Mouse (Mus musculus) spleen, embryonic (tissue): ENCODE data around the gene Schip1.

ENCODE experiments used
- CTCF ChIA-PET: fragments of 350-600 bp; sonication (Branson Sonifier 250); formaldehyde crosslinking; loops from one replicate; lab custom pipeline; 2022; lab: Charles Lee

Gene Schip1

GRCm38 (mm10) chr3:68470061-68470460 is 405.5 kb downstream of the Schip1 start:
- CTCF ChIA-PET = no interaction called here

DNA sequence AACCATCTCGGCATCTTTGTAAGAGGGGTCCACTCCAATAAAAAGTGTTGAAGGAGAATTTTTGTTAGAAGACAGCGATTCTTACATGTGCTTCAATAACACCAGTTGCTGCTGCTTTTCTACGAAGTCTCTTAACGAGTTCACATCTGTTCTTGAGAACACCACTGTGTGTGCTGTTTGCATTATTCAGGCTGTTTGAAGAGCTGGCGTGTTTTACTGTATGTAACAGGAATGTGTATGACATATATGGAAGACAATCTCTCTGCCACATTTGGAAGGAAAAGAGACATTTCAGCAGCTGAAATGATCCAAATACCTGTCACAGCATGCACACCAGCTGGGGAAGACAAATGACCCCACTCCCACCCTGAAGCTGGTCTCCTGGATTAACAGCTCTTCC is 406.0 kb downstream of the Schip1 start:
- CTCF ChIA-PET = no interaction called here

- CTCF ChIA-PET = no interaction called here
Observed at GRCm38 (mm10) chr3:68476336-68476735, 411.7 kb downstream of the Schip1 start.

- CTCF ChIA-PET = no interaction called here
Observed at GRCm38 (mm10) chr3:68477478-68477877, 412.9 kb downstream of the Schip1 start.

- CTCF ChIA-PET = no interaction called here
Observed at GRCm38 (mm10) chr3:68479266-68479665, 414.7 kb downstream of the Schip1 start.

GRCm38 (mm10) chr3:68483517-68483916 is 418.9 kb downstream of the Schip1 start:
- CTCF ChIA-PET = interaction anchor here (0.6 kb wide), 1 partner anchor 344 kb away, joined by 3 read pairs; no protein-coding TSS in a partner anchor

DNA sequence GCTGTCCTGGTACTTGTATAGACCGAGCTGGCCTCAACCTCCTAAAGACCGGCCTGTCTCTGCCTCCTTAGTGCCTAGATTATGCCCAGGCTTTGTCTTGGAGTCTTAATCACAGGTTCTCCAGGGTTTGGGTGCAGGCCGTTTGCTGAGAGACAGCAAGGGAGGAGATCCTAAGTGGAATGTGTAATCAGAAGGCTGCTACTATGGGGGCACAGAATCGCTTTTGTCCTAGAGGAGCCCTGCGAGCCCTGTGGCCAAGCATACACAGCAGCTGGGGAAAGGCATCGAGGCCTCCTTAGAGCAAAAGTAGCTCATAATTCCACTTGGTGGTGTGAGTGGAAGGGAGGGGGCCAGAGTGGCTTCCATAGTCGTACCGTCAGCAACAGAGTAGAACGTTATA is 419.4 kb downstream of the Schip1 start:
- CTCF ChIA-PET = interaction anchor here (0.6 kb wide), 1 partner anchor 344 kb away, joined by 3 read pairs; no protein-coding TSS in a partner anchor

GRCm38 (mm10) chr3:68484561-68484960 is 420.0 kb downstream of the Schip1 start:
- CTCF ChIA-PET = no interaction called here

- CTCF ChIA-PET = interaction anchor here (0.6 kb wide), 1 partner anchor 1035 kb away, joined by 3 read pairs; no protein-coding TSS in a partner anchor
Observed at GRCm38 (mm10) chr3:68487621-68488020, 423.0 kb downstream of the Schip1 start.

DNA sequence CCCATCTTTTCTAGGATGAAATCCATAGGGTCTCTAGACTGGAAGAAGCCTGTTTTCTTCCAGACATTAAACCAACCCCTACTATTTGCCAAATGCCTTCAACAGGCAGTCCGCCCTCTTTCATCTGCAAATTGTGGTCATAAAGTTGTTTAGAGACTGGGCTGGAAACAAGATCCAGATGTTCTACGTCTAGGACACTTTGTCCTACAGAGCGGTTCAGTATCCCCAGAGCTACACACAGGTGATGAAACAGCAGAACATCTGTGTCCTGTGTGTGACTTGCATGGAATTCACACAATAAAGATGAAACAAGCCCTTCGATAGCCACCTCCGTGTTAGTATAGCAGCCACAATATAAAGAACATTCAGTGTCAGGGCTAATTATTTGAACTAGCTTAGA is 423.7 kb downstream of the Schip1 start:
- CTCF ChIA-PET = no interaction called here

DNA sequence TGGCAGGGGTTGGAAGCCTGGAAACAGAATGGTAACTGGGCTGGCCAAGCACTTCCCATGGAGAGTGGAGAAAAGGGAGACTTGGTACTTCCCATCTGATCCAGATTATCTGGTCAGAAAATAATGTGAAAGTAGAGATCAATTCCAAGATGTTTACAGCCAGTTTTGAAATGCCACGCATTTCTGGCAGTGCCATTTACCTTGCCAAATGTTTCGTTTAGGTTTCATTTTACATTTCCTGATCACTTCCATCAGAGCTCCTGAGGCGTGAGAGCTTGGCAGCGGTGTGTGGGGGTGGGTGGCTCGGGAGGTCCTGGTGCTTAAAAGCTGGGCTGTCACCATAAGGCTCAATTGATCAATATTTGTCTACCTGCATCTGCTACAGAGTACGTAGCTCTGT is 426.9 kb downstream of the Schip1 start:
- CTCF ChIA-PET = no interaction called here

DNA sequence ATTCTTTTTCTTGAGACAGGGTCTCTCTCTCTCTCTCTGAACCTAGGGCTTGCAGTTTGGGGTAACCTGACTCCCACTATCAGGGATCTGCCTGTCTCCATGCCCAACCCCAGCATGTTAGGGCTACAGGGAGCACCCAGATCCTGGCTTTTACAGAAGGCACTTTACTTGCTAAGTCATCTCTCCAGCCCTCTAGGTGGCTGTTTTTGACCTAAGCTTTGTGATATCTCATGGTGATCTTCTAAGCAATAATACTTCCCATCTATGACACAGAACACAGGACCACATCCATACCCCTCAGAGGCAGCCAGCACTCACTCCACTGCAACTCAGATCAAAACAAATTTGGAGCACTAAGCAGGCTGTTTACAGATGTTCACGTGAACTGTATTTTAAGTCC is 427.5 kb downstream of the Schip1 start:
- CTCF ChIA-PET = no interaction called here

DNA sequence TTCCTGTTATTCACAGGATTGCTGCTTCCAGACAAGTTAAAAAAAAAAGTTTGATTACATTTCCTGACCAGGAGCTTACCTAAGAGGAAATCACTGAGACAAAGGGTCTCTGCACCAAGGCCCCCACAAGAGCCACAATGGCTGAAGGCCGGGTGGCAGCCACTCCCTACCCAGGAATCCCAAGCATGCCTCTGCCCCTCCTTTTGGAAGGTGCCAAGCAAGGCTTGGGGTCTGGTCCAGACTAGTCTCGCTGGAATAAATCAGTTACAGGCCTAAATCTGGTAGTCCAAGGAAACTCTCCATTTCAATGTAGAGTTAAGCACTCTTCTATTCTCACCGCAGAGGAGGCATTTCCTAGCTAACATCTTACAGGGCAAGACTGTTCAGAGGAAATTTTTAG is 427.9 kb downstream of the Schip1 start:
- CTCF ChIA-PET = no interaction called here

- CTCF ChIA-PET = no interaction called here
Observed at GRCm38 (mm10) chr3:68493170-68493585, 428.6 kb downstream of the Schip1 start.

DNA sequence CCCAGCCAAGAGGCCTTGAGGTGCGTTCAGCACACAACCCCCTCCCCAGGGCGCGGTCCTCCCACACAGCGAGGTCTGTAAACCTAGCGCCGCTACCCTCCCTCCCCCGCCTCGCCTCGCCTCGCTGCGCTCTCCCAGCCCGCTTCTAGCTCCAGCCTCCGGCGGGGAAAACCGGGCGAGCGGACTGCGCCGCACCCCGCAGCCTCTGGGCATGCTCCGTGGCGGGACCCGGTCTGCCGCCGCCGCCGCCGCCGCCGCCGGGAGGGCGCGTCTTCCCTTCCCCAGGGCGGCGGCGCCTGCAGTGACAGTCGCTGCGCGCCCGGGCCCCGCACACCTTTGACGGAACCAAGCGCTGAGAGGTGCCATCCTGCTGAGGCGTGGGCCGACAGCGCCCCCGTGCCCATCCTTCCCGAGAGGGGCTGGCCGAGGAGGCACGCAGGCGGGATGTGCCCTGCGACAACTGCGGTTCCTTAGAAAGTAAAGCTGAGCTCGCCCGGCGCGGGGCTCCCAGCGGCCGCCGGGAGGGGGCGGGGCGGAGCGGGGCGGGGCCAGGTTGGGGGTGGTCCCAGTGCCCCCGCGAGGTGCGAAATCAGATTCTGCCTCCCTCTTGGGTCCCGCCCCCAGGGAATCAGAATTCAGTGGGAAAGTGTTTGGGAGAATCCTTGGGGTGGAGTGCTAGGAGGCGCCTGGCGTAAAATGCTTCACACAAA is 429.1 kb downstream of the Schip1 start:
- CTCF ChIA-PET = no interaction called here

DNA sequence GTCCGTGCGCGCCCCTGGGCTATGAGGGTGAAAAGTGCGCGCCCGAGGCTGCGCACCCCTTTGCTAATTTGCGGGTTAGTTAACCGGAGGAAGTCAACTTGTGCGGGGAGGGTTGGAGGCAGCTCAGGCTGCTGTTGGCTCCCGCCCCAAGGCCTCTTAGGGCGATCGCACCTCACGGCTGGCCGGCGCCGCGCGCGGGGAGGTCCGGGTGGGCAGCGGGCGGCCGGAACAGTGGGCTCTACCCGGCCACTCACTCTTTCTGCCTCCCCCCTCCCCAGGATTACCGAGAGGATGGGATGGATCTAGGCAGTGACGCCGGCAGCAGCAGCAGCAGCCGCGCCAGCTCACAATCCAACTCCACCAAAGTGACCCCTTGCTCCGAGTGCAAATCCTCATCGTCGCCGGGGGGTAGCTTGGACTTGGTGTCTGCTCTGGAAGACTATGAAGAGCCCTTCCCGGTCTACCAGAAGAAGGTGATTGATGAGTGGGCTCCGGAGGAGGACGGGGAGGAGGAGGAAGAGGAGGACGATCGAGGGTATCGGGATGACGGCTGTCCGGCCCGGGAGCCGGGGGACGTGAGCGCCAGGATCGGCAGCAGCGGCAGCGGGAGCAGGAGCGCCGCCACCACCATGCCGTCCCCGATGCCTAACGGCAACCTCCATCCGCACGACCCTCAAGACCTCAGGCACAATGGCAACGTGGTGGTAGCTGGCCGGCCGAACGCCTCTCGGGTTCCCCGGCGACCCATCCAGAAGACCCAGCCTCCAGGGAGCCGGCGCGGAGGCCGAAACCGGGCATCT is 429.9 kb downstream of the Schip1 start:
- CTCF ChIA-PET = no interaction called here

GRCm38 (mm10) chr3:68495096-68495735 is 430.6 kb downstream of the Schip1 start:
- CTCF ChIA-PET = no interaction called here

DNA sequence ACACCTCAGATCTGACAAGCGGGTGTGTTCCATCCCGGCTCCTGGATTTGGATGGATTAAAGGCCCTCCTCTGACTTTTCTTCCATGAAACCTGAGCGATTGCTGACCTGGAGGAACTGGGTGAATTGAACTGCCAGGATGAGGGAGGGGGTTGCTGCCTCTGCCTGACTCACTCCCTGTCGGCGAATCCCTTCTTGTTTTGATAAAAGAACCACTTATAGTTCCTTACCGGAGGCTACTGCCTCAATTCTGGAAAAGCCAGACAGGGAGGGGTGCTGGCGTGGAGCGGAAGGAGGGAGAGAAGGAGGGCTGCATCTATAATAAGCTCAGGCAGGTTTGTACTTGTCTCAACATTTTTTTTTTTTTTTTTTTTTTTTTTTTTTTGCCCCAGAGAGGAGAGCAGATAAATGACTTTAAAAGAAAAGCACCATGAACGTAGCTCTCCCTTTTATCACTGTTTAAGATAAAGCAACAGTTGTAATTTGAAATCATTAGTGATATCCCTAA is 431.2 kb downstream of the Schip1 start:
- CTCF ChIA-PET = no interaction called here

GRCm38 (mm10) chr3:68496513-68496912 is 431.9 kb downstream of the Schip1 start:
- CTCF ChIA-PET = no interaction called here

GRCm38 (mm10) chr3:68499532-68500152 is 435.0 kb downstream of the Schip1 start:
- CTCF ChIA-PET = no interaction called here

- CTCF ChIA-PET = no interaction called here
Observed at GRCm38 (mm10) chr3:68504838-68505237, 440.2 kb downstream of the Schip1 start.
